14 mouse cellular contexts compared by ENCODE assay signal in genomic region chr5:3387138-3387537, GRCm38 (mm10). TPM values are rescaled to one million over a fixed set of nuclear protein-coding genes. Genes with fewer than 3 reads are reported as not detected.
DNase-seq lines count a peak whose midpoint lies in the region; ATAC-seq and TF ChIP-seq lines count a peak whose summit lies in the region.
"Had no signal": no experiment of that assay in that cellular context is flagged by ENCODE, and none has a peak within 500 bp of the region (broad histone marks: within the 10 kb centered on the region; RNA-seq: fewer than 3 reads in every experiment).

No protein-coding gene starts in this region.

- no peak for TF ChIP-seq POLR2A in brain, embryonic 14.5 days (IDR thresholded peaks at IDR 0.05; ENCODE audit: borderline replicate concordance, extremely low read depth, insufficient read depth, insufficient read length, poor library complexity, severe bottlenecking)

- H3K9me3 ChIP-seq in forebrain, embryonic 13.5 days (replicated peaks), result no peaks in the 10 kb centered on the region
- no peaks in the 10 kb centered on the region for H3K9me3 ChIP-seq in forebrain, embryonic 12.5 days
- H3K9me3 ChIP-seq: liver, embryonic 15.5 days had no signal

- H3K4me1 ChIP-seq in forebrain, embryonic 13.5 days, result peaks cover 12% of the 10 kb centered on the region; the same call in 1 of the 2 replicates
- peaks cover 3% of the 10 kb centered on the region; the same call in 1 of the 2 replicates for H3K4me1 ChIP-seq in forebrain, embryonic 12.5 days

- intact Hi-C loops in left cerebral cortex, postnatal 4 days (cut with DNase I), result no loop called here
- intact Hi-C loops in left cerebral cortex, postnatal 14 days (cut with DNase I), result loop anchor here (10.0 kb wide), 1 partner anchor 48 kb away; no protein-coding TSS in a partner anchor

- no peak overlapping the region for H3K9ac ChIP-seq in forebrain, embryonic 13.5 days
- no peak overlapping the region for H3K9ac ChIP-seq in forebrain, embryonic 12.5 days
- H3K9ac ChIP-seq: liver, embryonic 15.5 days had no signal

- H3K27ac ChIP-seq in forebrain, embryonic 13.5 days, result no peak overlapping the region
- H3K27ac ChIP-seq in forebrain, embryonic 12.5 days, result no peak overlapping the region
- H3K27ac ChIP-seq: liver, embryonic 15.5 days had no signal

- peak; percentile 71 for ATAC-seq in forebrain, embryonic 13.5 days
- no peak for ATAC-seq in forebrain, embryonic 12.5 days (ENCODE audit: low FRiP score)
- peak; percentile 52 for ATAC-seq in megakaryocyte, adult 5-6 weeks (ENCODE audit: poor library complexity, severe bottlenecking)
- ATAC-seq: Patski had no signal

- no peak overlapping the region for H3K4me3 ChIP-seq in forebrain, embryonic 13.5 days
- no peak overlapping the region for H3K4me3 ChIP-seq in forebrain, embryonic 12.5 days (replicated peaks)
- H3K4me3 ChIP-seq: liver, embryonic 15.5 days; myocyte had no signal

- DNase-seq in left cerebral cortex, postnatal 4 days, result peak; percentile 36
- DNase-seq in left cerebral cortex, postnatal 14 days (ENCODE audit: low spot score in 2 of 2), result no peak
- peak; percentile 42 for DNase-seq in brain, embryonic 14.5 days (ENCODE audit: low read depth)
- DNase-seq in spleen, postnatal 10 days (ENCODE audit: low spot score in 2 of 2), result no peak
- no peak for DNase-seq in cerebellum, adult 8-10 months
- DNase-seq: adrenal gland, postnatal 36 days; layer of hippocampus, postnatal 36 days had no signal

- TF ChIP-seq CTCF in brain, embryonic 14.5 days (IDR thresholded peaks at IDR 0.05; ENCODE audit: borderline replicate concordance, extremely low read depth, insufficient read depth, insufficient read length), result no peak

- no peak overlapping the region for H3K4me2 ChIP-seq in forebrain, embryonic 13.5 days
- H3K4me2 ChIP-seq in forebrain, embryonic 12.5 days, result no peak overlapping the region
- H3K4me2 ChIP-seq: heart, embryonic 11.5 days; liver, embryonic 15.5 days had no signal

- WGBS in forebrain, embryonic 13.5 days, result 58% methylated on average over 5 of the region's 5 CpGs
- WGBS in forebrain, embryonic 12.5 days, result 66% methylated on average over 5 of the region's 5 CpGs

- peaks cover 3% of the 10 kb centered on the region; the same call in 1 of the 2 replicates for H3K36me3 ChIP-seq in forebrain, embryonic 13.5 days (ENCODE audit: poor library complexity, severe bottlenecking)
- H3K36me3 ChIP-seq in forebrain, embryonic 12.5 days (replicated peaks), result no peaks in the 10 kb centered on the region

- no peaks in the 10 kb centered on the region for H3K27me3 ChIP-seq in forebrain, embryonic 13.5 days
- no peaks in the 10 kb centered on the region for H3K27me3 ChIP-seq in forebrain, embryonic 12.5 days
- H3K27me3 ChIP-seq: liver, embryonic 15.5 days; Patski had no signal

RNA-seq across cellular contexts. Expression of gene Cdk6, which starts 45.9 kb away (rescaled TPM):
- polyA plus RNA-seq in forebrain, embryonic 13.5 days (2015; fragmentation: Nextera tagmentation; extraction: Ambion mirVana), result 30.3 and 34.4 TPM in 2 replicates
- polyA plus RNA-seq in forebrain, embryonic 12.5 days (2016; fragmentation: Nextera tagmentation; extraction: Ambion mirVana), result 31.2 and 32.4 TPM in 2 replicates
- total RNA-seq in left cerebral cortex, postnatal 4 days (2021), result 10 to 100 TPM; 15.6 to 16.4 TPM
- 1 to 10 TPM; 7.5 to 8.6 TPM for total RNA-seq in left cerebral cortex, postnatal 14 days (2021)
- polyA plus RNA-seq in brain, embryonic 14.5 days (2012; rRNA removed), result 10.0 and 10.4 TPM in 2 replicates
- 17.9 TPM in 2 replicates for total RNA-seq in megakaryocyte, adult 5-6 weeks (2015)
- 9.7 and 18.8 TPM in 2 replicates for total RNA-seq in megakaryocyte, adult 5-6 weeks (2017)

Comparison
In these comparisons a context has a peak if more than half of its experiments do, and no peak if none do; other contexts are left out.
1. DNase-seq: peak in left cerebral cortex, postnatal 4 days (single experiment) and brain, embryonic 14.5 days (single experiment); none in left cerebral cortex, postnatal 14 days (0 of 2), spleen, postnatal 10 days (0 of 2) and cerebellum, adult 8-10 months (single experiment).